Mouse (Mus musculus): ENCODE measurements at regions not wholly inside any gene's neighbourhood (a gene's known extent, or its start where the extent isn't known, plus 50 kb on each side); places are given as distances from the start of the nearest gene placed in this dataset.

DNA sequence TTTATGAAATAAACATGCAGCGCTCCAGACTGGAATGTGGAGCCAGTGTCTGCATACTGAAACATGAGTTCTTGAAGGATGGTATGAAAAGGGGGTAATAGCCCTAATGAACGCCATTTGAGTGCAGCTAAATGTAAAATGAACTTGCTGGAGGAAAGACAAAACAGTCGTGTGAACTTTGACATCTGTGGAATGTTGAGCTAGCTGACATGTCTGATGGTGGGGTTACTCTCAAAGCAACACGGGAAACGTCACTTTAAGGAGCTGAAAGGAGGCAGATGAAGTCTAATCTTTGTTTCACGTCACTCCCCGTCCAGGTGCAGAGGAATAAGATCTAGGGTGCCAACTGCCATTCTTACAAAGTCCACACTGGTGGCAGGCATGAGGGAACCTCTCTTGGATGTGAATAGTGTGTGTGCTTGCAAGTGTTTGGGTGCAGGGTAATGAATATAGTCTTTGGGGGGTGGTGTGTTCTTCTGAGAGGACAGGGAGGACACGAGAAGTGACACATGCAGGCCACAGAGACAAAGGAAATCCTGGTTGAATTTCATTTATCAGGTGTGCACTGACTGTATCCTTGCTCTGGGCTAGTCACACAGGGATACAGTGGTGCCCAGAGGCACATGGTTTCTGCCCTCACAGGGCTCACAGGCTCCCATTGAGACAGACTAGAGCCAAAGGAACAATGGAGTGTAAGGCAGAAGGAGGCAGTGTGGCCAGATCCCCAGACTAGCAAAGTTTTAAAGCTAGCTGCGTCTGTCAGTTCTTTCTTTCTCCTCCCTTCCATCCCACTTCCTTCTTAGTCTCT lies 228.0 kb downstream of the Gm765 start:
- no peak for TF ChIP-seq JUN (IDR thresholded peaks at IDR 0.05; ENCODE audit: insufficient read depth, low read depth, low read length)
- TF ChIP-seq USF1 (IDR thresholded peaks at IDR 0.05; ENCODE audit: low read depth, low read length) = no peak
- TF ChIP-seq TCF12 (IDR thresholded peaks at IDR 0.05; ENCODE audit: low read depth, low read length) = no peak
- no peak for TF ChIP-seq CTCF (conservative IDR thresholded peaks at IDR 0.05 in 1 of 2, IDR thresholded peaks at IDR 0.05 in 1 of 2; ENCODE audit: low read depth in 2 of 2, low read length in 2 of 2)
- TF ChIP-seq POLR2A (IDR thresholded peaks at IDR 0.05; ENCODE audit: low read depth, low read length) = no peak
- TF ChIP-seq MAZ (IDR thresholded peaks at IDR 0.05; ENCODE audit: low read depth, low read length) = no peak
- no peak for TF ChIP-seq RAD21 (IDR thresholded peaks at IDR 0.05; ENCODE audit: low read depth, low read length)
- no peak for TF ChIP-seq E2F4 (IDR thresholded peaks at IDR 0.05; ENCODE audit: insufficient replicate concordance, low read depth, low read length)
- no peak for TF ChIP-seq MAX (IDR thresholded peaks at IDR 0.05; ENCODE audit: low read length)
- no peak for TF ChIP-seq MYC (IDR thresholded peaks at IDR 0.05; ENCODE audit: low read depth, low read length)
- TF ChIP-seq ETS1 (conservative IDR thresholded peaks at IDR 0.05; ENCODE audit: low read depth, low read length) = no peak
- no peak for TF ChIP-seq ZMIZ1 (IDR thresholded peaks at IDR 0.05; ENCODE audit: low read depth, low read length)
